17 mouse cellular contexts compared by ENCODE assay signal in the genomic region with DNA sequence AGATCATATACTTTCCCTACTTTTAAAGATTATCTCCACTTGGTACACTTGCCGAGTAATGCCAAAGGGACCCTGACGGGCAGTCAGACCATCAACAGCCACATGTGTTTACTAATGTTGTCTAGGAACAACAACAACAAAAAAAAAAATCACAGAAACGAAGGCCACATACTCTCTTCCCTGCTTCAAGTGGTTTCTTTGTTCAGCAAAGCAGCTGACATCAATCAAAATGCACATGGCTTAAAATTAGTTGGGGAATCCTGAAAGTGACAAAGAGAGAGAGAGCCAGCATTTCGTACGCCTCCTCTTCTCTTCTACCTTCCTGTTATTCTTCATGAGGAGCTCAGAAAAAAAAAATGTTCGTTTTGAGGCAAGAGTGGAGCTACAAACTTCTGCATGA.
DNase-seq lines count a peak whose midpoint lies in the region; ATAC-seq lines count a peak whose summit lies in the region.
"Had no signal": no experiment of that assay in that cellular context is flagged by ENCODE, and none has a peak within 500 bp of the region (broad histone marks: within the 10 kb centered on the region; RNA-seq: fewer than 3 reads in every experiment).

No protein-coding gene starts in this region.

- H3K4me3 ChIP-seq in embryonic facial prominence, embryonic 11.5 days (ENCODE audit: low read depth, low read length), result no peak overlapping the region
- H3K4me3 ChIP-seq in forebrain, embryonic 16.5 days (replicated peaks; ENCODE audit: low read length), result no peak overlapping the region
- H3K4me3 ChIP-seq: erythroblast, embryonic 14.5 days; hindbrain, embryonic 13.5 days; intestine, embryonic 15.5 days; kidney, embryonic 15.5 days; neural tube, embryonic 12.5 days had no signal

- no peaks in the 10 kb centered on the region for H3K36me3 ChIP-seq in embryonic facial prominence, embryonic 11.5 days (replicated peaks; ENCODE audit: control insufficient read depth, insufficient read depth, low read depth, low read length)
- H3K36me3 ChIP-seq in forebrain, embryonic 16.5 days (ENCODE audit: control insufficient read depth, insufficient read depth), result no peaks in the 10 kb centered on the region
- H3K36me3 ChIP-seq: hindbrain, embryonic 13.5 days; intestine, embryonic 15.5 days; kidney, embryonic 15.5 days; neural tube, embryonic 12.5 days had no signal

- no peak overlapping the region for H3K4me2 ChIP-seq in embryonic facial prominence, embryonic 11.5 days (ENCODE audit: low read depth, low read length)
- peak overlapping the region; percentile 26; the same call in 1 of the 2 replicates for H3K4me2 ChIP-seq in forebrain, embryonic 16.5 days (ENCODE audit: low read length)
- H3K4me2 ChIP-seq: intestine, embryonic 15.5 days; kidney, embryonic 15.5 days; neural tube, embryonic 12.5 days had no signal

- H3K27ac ChIP-seq in embryonic facial prominence, embryonic 11.5 days (replicated peaks; ENCODE audit: low read depth, low read length), result 0 out of 2 replicates have a peak overlapping the region, but pooled peaks have one; percentile 20
- no peak overlapping the region for H3K27ac ChIP-seq in forebrain, embryonic 16.5 days (ENCODE audit: low read length)
- H3K27ac ChIP-seq: hindbrain, embryonic 13.5 days; intestine, embryonic 15.5 days; kidney, embryonic 15.5 days; neural tube, embryonic 12.5 days had no signal

- no peaks in the 10 kb centered on the region for H3K4me1 ChIP-seq in embryonic facial prominence, embryonic 11.5 days (ENCODE audit: control insufficient read depth, insufficient read depth, low read length)
- peaks cover 7% of the 10 kb centered on the region for H3K4me1 ChIP-seq in forebrain, embryonic 16.5 days (replicated peaks; ENCODE audit: control insufficient read depth, insufficient read depth, low read length)
- H3K4me1 ChIP-seq: neural tube, embryonic 12.5 days had no signal

- H3K27me3 ChIP-seq in embryonic facial prominence, embryonic 11.5 days (ENCODE audit: control insufficient read depth, insufficient read depth, low read length), result no peaks in the 10 kb centered on the region
- H3K27me3 ChIP-seq in forebrain, embryonic 16.5 days (replicated peaks; ENCODE audit: control insufficient read depth, insufficient read depth, low read length), result peaks cover 4% of the 10 kb centered on the region; the same call in 1 of the 2 replicates
- H3K27me3 ChIP-seq: hindbrain, embryonic 13.5 days; intestine, embryonic 15.5 days; kidney, embryonic 15.5 days; neural tube, embryonic 12.5 days had no signal

- no peaks in the 10 kb centered on the region for H3K9me3 ChIP-seq in embryonic facial prominence, embryonic 11.5 days (replicated peaks; ENCODE audit: control insufficient read depth, low read length)
- no peaks in the 10 kb centered on the region for H3K9me3 ChIP-seq in forebrain, embryonic 16.5 days (ENCODE audit: control insufficient read depth, low read length)
- H3K9me3 ChIP-seq: hindbrain, embryonic 13.5 days; intestine, embryonic 15.5 days; kidney, embryonic 15.5 days; neural tube, embryonic 12.5 days had no signal

- no peak for DNase-seq in frontal cortex, postnatal 25 days (ENCODE audit: low spot score in 2 of 2)
- peak; percentile 61 for DNase-seq in MN1 (ENCODE audit: low spot score)
- peak; percentile 41 for DNase-seq in embryonic facial prominence, embryonic 11.5 days (ENCODE audit: low spot score)
- DNase-seq in spleen, postnatal 4 days (ENCODE audit: low spot score in 2 of 2), result no peak
- DNase-seq: cerebellum, adult 18-20 months; liver; liver, postnatal 0 days; right cerebral cortex, postnatal 14 days; thymus, postnatal 36 days had no signal

- 25% methylated on average over 6 of the region's 6 CpGs for WGBS in embryonic facial prominence, embryonic 11.5 days
- 28% methylated on average over 6 of the region's 6 CpGs for WGBS in forebrain, embryonic 16.5 days

- no peak overlapping the region for H3K9ac ChIP-seq in embryonic facial prominence, embryonic 11.5 days (replicated peaks; ENCODE audit: low read length)
- H3K9ac ChIP-seq in forebrain, embryonic 16.5 days (replicated peaks; ENCODE audit: low read depth, low read length), result no peak overlapping the region
- H3K9ac ChIP-seq: hindbrain, embryonic 13.5 days; intestine, embryonic 15.5 days; kidney, embryonic 15.5 days; liver, postnatal 0 days; neural tube, embryonic 12.5 days had no signal

- peak; percentile 58; the same call in 1 of the 2 replicates for ATAC-seq in frontal cortex, adult (ENCODE audit: low TSS enrichment)
- no peak for ATAC-seq in embryonic facial prominence, embryonic 11.5 days (replicated peaks; ENCODE audit: insufficient number of reproducible peaks, low FRiP score, low TSS enrichment, low read depth)
- ATAC-seq in forebrain, embryonic 16.5 days, result peak; percentile 38; the same call in 1 of the 2 replicates
- no peak for ATAC-seq in cerebellum, adult (ENCODE audit: insufficient number of reproducible peaks, low FRiP score, low TSS enrichment)
- ATAC-seq: liver, postnatal 0 days had no signal

Comparison
In these comparisons a context has a peak if more than half of its experiments do, and no peak if none do; other contexts are left out.
1. ATAC-seq: peak in frontal cortex, adult (single experiment) and forebrain, embryonic 16.5 days (single experiment); none in embryonic facial prominence, embryonic 11.5 days (single experiment) and cerebellum, adult (single experiment).
2. DNase-seq: peak in MN1 (single experiment) and embryonic facial prominence, embryonic 11.5 days (single experiment); none in frontal cortex, postnatal 25 days (0 of 2) and spleen, postnatal 4 days (0 of 2).